Mouse (Mus musculus): ENCODE results near the gene Rac2. TPM values are rescaled to one million over a fixed set of nuclear protein-coding genes. Genes with fewer than 3 reads are reported as not detected.

Rac2 gene
- total RNA-seq, 2 experiments from 2014 or later = 1.4 to 1.7 TPM

- no peak for TF ChIP-seq CTCF (IDR thresholded peaks at IDR 0.05)
- DNase-seq = no peak
- intact Hi-C loops (cut with DNase I) = no loop called here
- Histone ChIP-seq H3K4me3 (no peak overlapping the region), H3K27ac (no peak overlapping the region; the same call in 1 of the 2 replicates)
Measured at GRCm38 (mm10) chr15:78596504-78596903, 23.9 kb upstream of the Rac2 start.

GRCm38 (mm10) chr15:78595468-78595867 is 22.9 kb upstream of the Rac2 start:
- intact Hi-C loops (cut with DNase I) = no loop called here
- no peak for DNase-seq
- Histone ChIP-seq H3K27ac (no peak overlapping the region), H3K4me3 (no peak overlapping the region)
- peak; percentile 7; the same call in 1 of the 2 replicates for TF ChIP-seq CTCF (IDR thresholded peaks at IDR 0.05)

GRCm38 (mm10) chr15:78594831-78595230 is 22.2 kb upstream of the Rac2 start:
- no peak for DNase-seq
- intact Hi-C loops (cut with DNase I) = no loop called here
- Histone ChIP-seq H3K27ac (no peak overlapping the region), H3K4me3 (no peak overlapping the region)
- TF ChIP-seq CTCF (IDR thresholded peaks at IDR 0.05) = no peak

GRCm38 (mm10) chr15:78593896-78594425 is 21.4 kb upstream of the Rac2 start:
- intact Hi-C loops (cut with DNase I) = no loop called here
- no peak for DNase-seq
- no peak for TF ChIP-seq CTCF (IDR thresholded peaks at IDR 0.05)

GRCm38 (mm10) chr15:78592452-78592968 is 19.9 kb upstream of the Rac2 start:
- Histone ChIP-seq H3K4me3 (no peak overlapping the region), H3K27ac (no peak overlapping the region)
- no peak for DNase-seq
- intact Hi-C loops (cut with DNase I) = no loop called here
- TF ChIP-seq CTCF (IDR thresholded peaks at IDR 0.05) = no peak

More at GRCm38 (mm10) chr15:78593896-78594425, 21.4 kb upstream of the Rac2 start:
- H3K4me3 ChIP-seq = no peak overlapping the region
- no peak overlapping the region for H3K27ac ChIP-seq

- H3K27ac ChIP-seq = no peak overlapping the region
- intact Hi-C loops (cut with DNase I) = no loop called here
- H3K4me3 ChIP-seq = no peak overlapping the region
- no peak for TF ChIP-seq CTCF (IDR thresholded peaks at IDR 0.05)
- DNase-seq = no peak
Measured at GRCm38 (mm10) chr15:78591680-78592451, 19.3 kb upstream of the Rac2 start.

GRCm38 (mm10) chr15:78590785-78591184 is 18.2 kb upstream of the Rac2 start:
- peak; percentile 27; the same call in 1 of the 2 replicates for TF ChIP-seq CTCF (IDR thresholded peaks at IDR 0.05)
- no peak overlapping the region for H3K27ac ChIP-seq
- DNase-seq = no peak
- intact Hi-C loops (cut with DNase I) = no loop called here
- H3K4me3 ChIP-seq = no peak overlapping the region

- Histone ChIP-seq H3K4me3 (no peak overlapping the region), H3K27ac (no peak overlapping the region)
- no peak for DNase-seq
- TF ChIP-seq CTCF (IDR thresholded peaks at IDR 0.05) = no peak
- intact Hi-C loops (cut with DNase I) = no loop called here
Measured at GRCm38 (mm10) chr15:78589936-78590335, 17.4 kb upstream of the Rac2 start.

GRCm38 (mm10) chr15:78588900-78589299 is 16.3 kb upstream of the Rac2 start:
- intact Hi-C loops (cut with DNase I) = no loop called here

GRCm38 (mm10) chr15:78588049-78588448 is 15.5 kb upstream of the Rac2 start:
- TF ChIP-seq CTCF (IDR thresholded peaks at IDR 0.05) = no peak
- intact Hi-C loops (cut with DNase I) = no loop called here
- H3K4me3 ChIP-seq = no peak overlapping the region
- H3K27ac ChIP-seq = no peak overlapping the region
- no peak for DNase-seq

More at GRCm38 (mm10) chr15:78588900-78589299, 16.3 kb upstream of the Rac2 start:
- Histone ChIP-seq H3K4me3 (no peak overlapping the region), H3K27ac (no peak overlapping the region)
- TF ChIP-seq CTCF (IDR thresholded peaks at IDR 0.05) = no peak
- no peak for DNase-seq

- peak; percentile 85 for DNase-seq
- Histone ChIP-seq H3K4me3 (no peak overlapping the region), H3K27ac (no peak overlapping the region)
- intact Hi-C loops (cut with DNase I) = no loop called here
- TF ChIP-seq CTCF (IDR thresholded peaks at IDR 0.05) = peak; percentile 98; the same call in 1 of the 2 replicates
Measured at GRCm38 (mm10) chr15:78587050-78587994, 14.7 kb upstream of the Rac2 start.

GRCm38 (mm10) chr15:78585404-78585803 is 12.8 kb upstream of the Rac2 start:
- no peak overlapping the region for H3K4me3 ChIP-seq
- no peak for DNase-seq
- no peak for TF ChIP-seq CTCF (IDR thresholded peaks at IDR 0.05)
- no peak overlapping the region for H3K27ac ChIP-seq
- intact Hi-C loops (cut with DNase I) = no loop called here

Measured in gastrocnemius, adult 2 months (tissue).